Mouse (Mus musculus) midbrain, embryonic 16.5 days (tissue): ENCODE data around the gene 4930442H23Rik. TPM values are rescaled to one million over a fixed set of nuclear protein-coding genes. Genes with fewer than 3 reads are reported as not detected.
A peak's percentile ranks its signal among the peaks of the same experiment; 100 is the strongest.

Experiments used
- ATAC-seq: fragments of 200-750 bp; cut with Nextera tagmentation; 2 replicates; pipeline ENCODE4 v1.8.0; 2017; ENCODE audit warnings: moderate TSS enrichment
- H3K27ac ChIP-seq: fragments of 300-500 bp; sonication (generic); 2 replicates; pipeline ENCODE4 v1.5.1; 2014; ENCODE audit warnings: mild to moderate bottlenecking, low read length, mixed read lengths
- H3K27me3 ChIP-seq: fragments of 300-500 bp; sonication (generic); 2 replicates; pipeline ENCODE4 v1.6.1; 2014; ENCODE audit warnings: low read depth, low read length, mixed read lengths; ENCODE audit not compliant: control insufficient read depth, insufficient read depth
- H3K36me3 ChIP-seq: fragments of 300-500 bp; sonication (generic); 2 replicates; pipeline ENCODE4 v1.6.1; 2014; ENCODE audit warnings: mild to moderate bottlenecking, low read length, moderate library complexity, mixed read lengths; ENCODE audit not compliant: control insufficient read depth, insufficient read depth
- H3K4me1 ChIP-seq: fragments of 300-500 bp; sonication (generic); 2 replicates; pipeline ENCODE4 v1.6.1; 2014; ENCODE audit warnings: mild to moderate bottlenecking, low read length, mixed read lengths; ENCODE audit not compliant: control insufficient read depth, insufficient read depth
- H3K4me2 ChIP-seq: fragments of 300-500 bp; sonication (generic); 2 replicates; pipeline ENCODE4 v1.6.1; 2014; ENCODE audit warnings: mild to moderate bottlenecking, low read length, mixed read lengths
- H3K4me3 ChIP-seq: fragments of 300-500 bp; sonication (generic); 2 replicates; pipeline ENCODE4 v1.5.1; 2014; ENCODE audit warnings: low read depth, mild to moderate bottlenecking, low read length, moderate library complexity, mixed read lengths
- H3K9ac ChIP-seq: fragments of 300-500 bp; sonication (generic); 2 replicates; pipeline ENCODE4 v1.6.1; 2014; ENCODE audit warnings: low read depth, low read length, mixed read lengths
- H3K9me3 ChIP-seq: fragments of 300-500 bp; sonication (generic); replicated peaks from 2 replicates; pipeline ENCODE4 v1.6.1; 2014; ENCODE audit warnings: mild to moderate bottlenecking, low read length, mixed read lengths; ENCODE audit not compliant: control insufficient read depth, poor library complexity, severe bottlenecking
- WGBS: fragments of 180-500 bp; shearing (Covaris S2); extraction: QIAGEN DNeasy Blood & Tissue Kit; methylation state at CpG from one replicate; pipeline ENCODE4 v1.1.7; 2014; 5-methylcytosine and 5-hydroxymethylcytosine counted together
- polyA plus RNA-seq: library from polyadenylated mRNA; unstranded; fragments of >200 nt; fragmentation: Nextera tagmentation; extraction: Ambion mirVana; gene quantifications from 2 replicates; pipeline ENCODE4 v1.2.1, GENCODE M21; 2015

The 4930442H23Rik gene
- polyA plus RNA-seq, 1 experiment from 2014 or later = not detected

- Histone ChIP-seq H3K27ac (no peak overlapping the region), H3K9ac (no peak overlapping the region; the same call in 1 of the 2 replicates), H3K36me3 (peaks cover 13% of the 10 kb centered on the region), H3K4me2 (no peak overlapping the region; the same call in 1 of the 2 replicates), H3K9me3 (no peaks in the 10 kb centered on the region), H3K4me1 (peaks cover 39% of the 10 kb centered on the region), H3K27me3 (peaks cover 7% of the 10 kb centered on the region), H3K4me3 (no peak overlapping the region)
- no peak for ATAC-seq
- WGBS = 61% methylated on average over 8 of the region's 8 CpGs
These were observed 43.6 kb downstream of the 4930442H23Rik start for GRCm38 (mm10) chr10:81140005-81140404.

DNA sequence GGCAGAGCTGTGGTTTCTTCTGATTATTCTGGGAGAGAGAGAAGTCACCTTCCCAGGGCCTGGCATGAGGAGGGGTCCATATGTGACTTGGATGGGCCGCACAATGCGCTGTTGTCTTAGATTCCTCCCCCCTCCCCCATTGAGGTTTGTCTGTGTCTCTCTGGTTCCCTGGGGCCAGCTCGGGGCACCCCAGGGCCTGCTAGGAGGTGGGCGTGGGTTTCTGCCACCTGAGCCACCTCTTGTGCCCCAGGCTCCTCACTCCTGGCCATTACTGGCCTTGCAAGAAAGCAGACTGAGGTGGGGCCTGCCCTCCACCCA lies 44.2 kb downstream of the 4930442H23Rik start:
- Histone ChIP-seq H3K4me3 (no peak overlapping the region), H3K36me3 (peaks cover 8% of the 10 kb centered on the region), H3K27me3 (peaks cover 12% of the 10 kb centered on the region), H3K9ac (no peak overlapping the region), H3K9me3 (no peaks in the 10 kb centered on the region), H3K4me1 (peaks cover 39% of the 10 kb centered on the region), H3K4me2 (peak overlapping the region; percentile 93; the same call in 1 of the 2 replicates), H3K27ac (no peak overlapping the region)
- no peak for ATAC-seq
- 80% methylated on average over 4 of the region's 4 CpGs for WGBS

GRCm38 (mm10) chr10:81138821-81139528 lies 44.7 kb downstream of the 4930442H23Rik start:
- peaks cover 39% of the 10 kb centered on the region for H3K4me1 ChIP-seq
- H3K9me3 ChIP-seq = no peaks in the 10 kb centered on the region
- WGBS = 61% methylated on average over 11 of the region's 11 CpGs
- peak overlapping the region; percentile 88 for H3K9ac ChIP-seq
- peak overlapping the region; percentile 93 for H3K4me2 ChIP-seq
- H3K4me3 ChIP-seq = peak overlapping the region; percentile 90
- no peak for ATAC-seq
- H3K36me3 ChIP-seq = peaks cover 3% of the 10 kb centered on the region
- H3K27me3 ChIP-seq = peaks cover 17% of the 10 kb centered on the region
- no peak overlapping the region for H3K27ac ChIP-seq

GRCm38 (mm10) chr10:81138131-81138782 lies 45.4 kb downstream of the 4930442H23Rik start:
- H3K36me3 ChIP-seq = no peaks in the 10 kb centered on the region
- H3K4me3 ChIP-seq = peak overlapping the region; percentile 90
- H3K27me3 ChIP-seq = peaks cover 20% of the 10 kb centered on the region
- H3K9ac ChIP-seq = peak overlapping the region; percentile 88
- peak overlapping the region; percentile 93 for H3K4me2 ChIP-seq
- H3K27ac ChIP-seq = peak overlapping the region; percentile 85
- H3K4me1 ChIP-seq = peaks cover 39% of the 10 kb centered on the region
- WGBS = 1% methylated on average over 22 of the region's 24 CpGs
- no peaks in the 10 kb centered on the region for H3K9me3 ChIP-seq
- ATAC-seq = no peak

GRCm38 (mm10) chr10:81137252-81138130 lies 46.2 kb downstream of the 4930442H23Rik start:
- Histone ChIP-seq H3K27me3 (peaks cover 25% of the 10 kb centered on the region), H3K9me3 (no peaks in the 10 kb centered on the region), H3K4me2 (peak overlapping the region; percentile 93), H3K9ac (peak overlapping the region; percentile 88), H3K36me3 (no peaks in the 10 kb centered on the region), H3K4me1 (peaks cover 39% of the 10 kb centered on the region), H3K27ac (peak overlapping the region; percentile 94), H3K4me3 (peak overlapping the region; percentile 90)
- WGBS = under 1% methylated on average over 36 of the region's 89 CpGs
- ATAC-seq = peak; percentile 91

- WGBS = under 1% methylated on average over 36 of the region's 50 CpGs
- Histone ChIP-seq H3K27ac (peak overlapping the region; percentile 94), H3K4me2 (peak overlapping the region; percentile 96), H3K36me3 (no peaks in the 10 kb centered on the region), H3K4me3 (peak overlapping the region; percentile 90), H3K9ac (peak overlapping the region; percentile 92), H3K4me1 (peaks cover 36% of the 10 kb centered on the region), H3K27me3 (peaks cover 25% of the 10 kb centered on the region), H3K9me3 (no peaks in the 10 kb centered on the region)
- ATAC-seq = peak; percentile 47
These were observed 46.9 kb downstream of the 4930442H23Rik start for GRCm38 (mm10) chr10:81136706-81137231.

DNA sequence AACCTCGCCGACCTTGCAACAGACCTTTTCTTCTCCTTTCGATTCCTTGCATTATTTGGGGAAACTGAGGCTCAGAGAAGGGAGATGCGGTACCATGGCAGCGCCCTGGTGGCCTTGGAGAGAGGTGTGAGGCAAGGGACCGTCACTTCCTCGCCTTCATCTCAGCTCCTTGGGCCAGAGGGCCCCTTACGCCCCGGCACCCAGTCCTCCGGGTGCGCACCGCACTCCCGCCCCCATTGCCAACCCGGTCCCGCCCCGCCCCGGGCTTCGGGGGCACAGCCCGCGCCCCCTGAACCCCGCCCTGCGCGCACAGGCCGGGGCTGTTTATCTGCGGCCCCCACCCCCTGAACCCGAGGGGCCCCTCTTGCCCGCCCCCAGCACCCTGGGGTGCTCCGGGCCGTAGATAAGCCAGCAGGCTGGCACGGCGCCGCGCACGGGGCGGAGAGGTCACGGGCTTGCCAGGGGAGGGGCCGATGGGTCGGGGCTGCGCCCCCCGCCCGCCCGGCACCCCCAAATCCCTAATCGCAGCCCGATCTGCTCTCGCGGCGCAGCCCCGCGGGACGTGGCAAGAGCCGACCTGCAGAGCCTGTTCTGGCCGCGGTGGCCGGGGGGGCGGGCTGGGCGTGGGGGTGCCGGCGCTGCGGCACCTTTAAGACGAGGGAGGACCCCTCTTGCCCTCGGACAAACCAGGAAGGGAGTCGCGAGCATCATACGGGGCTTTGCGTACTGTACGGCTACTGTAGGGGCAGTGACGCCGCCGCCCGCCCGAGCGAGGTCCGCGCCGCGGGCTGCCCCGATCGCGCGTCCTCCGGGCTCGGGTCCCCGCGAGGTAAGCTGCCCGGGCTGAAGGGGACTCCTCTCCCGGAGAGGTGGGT lies 47.6 kb downstream of the 4930442H23Rik start:
- Histone ChIP-seq H3K27ac (peak overlapping the region; percentile 94), H3K36me3 (no peaks in the 10 kb centered on the region), H3K9me3 (no peaks in the 10 kb centered on the region), H3K9ac (peak overlapping the region; percentile 92), H3K4me3 (peak overlapping the region; percentile 90), H3K4me1 (peaks cover 34% of the 10 kb centered on the region), H3K27me3 (peaks cover 25% of the 10 kb centered on the region), H3K4me2 (peak overlapping the region; percentile 96)
- peak; percentile 26 for ATAC-seq
- under 1% methylated on average over 71 of the region's 86 CpGs for WGBS
